Mouse (Mus musculus) heart, adult 8-10 months (tissue): ENCODE data around the gene Shroom4. TPM values are rescaled to one million over a fixed set of nuclear protein-coding genes. Genes with fewer than 3 reads are reported as not detected.

Source experiments
- DNase-seq: peaks from one replicate; pipeline ENCODE4 v3.0.0; 2022; ENCODE audit warnings: low spot score
- total RNA-seq, 4 experiments: library from RNA; stranded (reverse); gene quantifications; 2 replicates each; pipeline ENCODE4 v1.2.4; 2022

The Shroom4 gene
- total RNA-seq, 4 experiments from 2014 or later, result 11.9 to 17.4 (median 14.1) TPM

GRCm38 (mm10) chrX:6495456-6495855 is 95.8 kb downstream of the Shroom4 start:
- no peak for DNase-seq

DNA sequence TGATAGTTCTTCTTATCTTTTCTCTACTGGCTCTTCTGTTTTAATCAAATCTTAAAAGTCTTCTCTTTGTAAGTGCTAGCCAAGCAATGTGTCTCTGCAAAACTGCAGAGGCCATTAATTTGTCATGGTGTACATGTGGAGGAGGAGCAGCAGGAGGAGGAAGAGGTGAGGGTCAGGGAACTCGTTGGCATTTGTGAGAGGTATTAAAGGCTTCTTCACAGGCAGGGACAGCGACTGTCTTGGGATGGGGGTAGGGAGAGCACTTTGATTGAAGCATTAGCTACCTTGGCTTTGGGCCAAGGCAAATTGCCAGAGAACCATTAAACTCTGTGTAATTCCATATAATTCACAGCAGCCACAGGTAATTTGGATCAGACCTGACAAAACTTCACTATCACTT is 96.7 kb downstream of the Shroom4 start:
- no peak for DNase-seq

DNA sequence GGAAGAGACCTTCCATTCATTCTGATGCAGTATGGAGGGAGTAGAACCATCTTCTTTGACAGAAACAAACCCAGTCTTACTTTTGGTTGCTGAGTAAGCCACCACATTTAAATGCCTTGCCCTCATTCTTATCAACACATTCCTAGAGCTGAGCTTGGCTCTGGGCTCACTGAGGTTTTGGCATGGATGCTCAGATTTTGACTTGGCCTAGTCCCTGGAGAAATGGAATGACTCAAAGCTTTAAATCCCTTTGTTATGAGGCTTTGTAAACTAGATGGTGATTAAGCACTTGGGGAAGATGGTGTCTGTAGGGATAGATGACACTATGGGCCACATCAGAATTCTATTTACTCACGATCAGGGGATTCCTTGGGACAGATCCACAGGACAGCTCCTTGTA is 102.2 kb downstream of the Shroom4 start:
- DNase-seq, result peak; percentile 11

GRCm38 (mm10) chrX:6517217-6517616 is 117.6 kb downstream of the Shroom4 start:
- DNase-seq, result no peak

- no peak for DNase-seq
Measured at GRCm38 (mm10) chrX:6518421-6518820, 118.8 kb downstream of the Shroom4 start.

GRCm38 (mm10) chrX:6522935-6523334 is 123.3 kb downstream of the Shroom4 start:
- DNase-seq, result peak; percentile 16

GRCm38 (mm10) chrX:6536636-6537035 is 137.0 kb downstream of the Shroom4 start:
- DNase-seq, result peak; percentile 21

DNA sequence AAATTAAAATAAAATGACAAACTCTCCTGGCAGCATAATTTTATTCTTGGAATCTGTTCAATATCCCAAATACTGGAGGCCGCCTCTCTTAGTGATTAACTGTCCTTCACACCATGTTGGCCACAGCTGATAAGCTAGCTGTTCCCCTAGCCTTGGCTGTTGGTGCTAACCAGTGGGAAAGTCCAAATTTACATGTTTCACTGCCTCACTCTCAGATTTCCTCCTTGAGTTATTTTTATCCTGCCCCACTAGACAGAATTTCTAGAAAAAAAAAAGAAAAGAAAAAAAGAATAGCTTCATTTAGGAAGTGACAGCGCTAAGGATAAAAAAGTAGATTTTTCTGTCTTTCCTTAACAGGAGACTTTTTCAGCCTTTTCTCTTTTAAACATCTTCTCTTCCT is 138.0 kb downstream of the Shroom4 start:
- peak; percentile 28 for DNase-seq

- DNase-seq, result no peak
Measured at GRCm38 (mm10) chrX:6565066-6565465, 165.4 kb downstream of the Shroom4 start.

DNA sequence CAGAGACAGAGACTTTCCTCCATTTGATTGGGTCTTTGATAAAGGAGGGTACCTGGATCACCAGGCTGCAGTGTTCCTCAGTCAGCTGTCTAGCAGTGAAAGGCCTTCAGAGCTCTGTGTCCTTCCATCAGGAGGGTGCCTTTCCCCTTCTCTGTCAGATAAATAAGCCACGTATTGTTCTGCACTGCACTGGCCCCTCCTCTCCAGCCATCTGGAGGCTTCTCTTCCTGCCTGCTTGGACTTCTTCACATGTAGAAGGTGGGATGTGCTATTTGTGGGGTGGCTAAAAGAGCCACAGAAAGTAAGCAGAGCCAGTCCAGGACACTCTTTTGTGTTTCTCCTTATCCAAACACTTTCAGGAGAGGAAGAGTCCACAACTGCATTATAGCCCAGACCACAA is 174.9 kb downstream of the Shroom4 start:
- no peak for DNase-seq

- peak; percentile 66 for DNase-seq
Measured at GRCm38 (mm10) chrX:6577001-6577400, 177.3 kb downstream of the Shroom4 start.

- DNase-seq, result no peak
Measured at GRCm38 (mm10) chrX:6580671-6581070, 181.0 kb downstream of the Shroom4 start.

GRCm38 (mm10) chrX:6581181-6581580 is 181.5 kb downstream of the Shroom4 start:
- peak; percentile 26 for DNase-seq

GRCm38 (mm10) chrX:6582646-6583045 is 183.0 kb downstream of the Shroom4 start:
- no peak for DNase-seq

DNA sequence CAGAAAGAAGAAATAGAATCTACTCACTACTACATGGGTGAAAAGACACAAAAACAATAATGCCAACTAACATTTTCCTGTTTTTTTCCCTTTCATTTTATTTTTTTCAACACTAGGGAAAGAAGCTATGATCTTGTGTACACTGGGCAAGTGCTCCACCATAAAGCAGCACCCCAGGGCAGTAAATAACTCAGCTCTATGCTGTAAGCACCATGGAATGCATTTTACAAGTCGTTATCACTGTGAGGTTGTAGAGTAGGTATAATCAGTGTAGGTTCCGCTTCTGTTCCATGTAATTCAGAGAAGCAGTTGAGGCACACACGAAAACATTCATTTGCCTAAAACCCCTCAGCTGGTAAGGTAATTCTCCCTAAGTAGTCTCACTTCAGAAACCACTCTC is 194.5 kb downstream of the Shroom4 start:
- DNase-seq, result no peak

DNA sequence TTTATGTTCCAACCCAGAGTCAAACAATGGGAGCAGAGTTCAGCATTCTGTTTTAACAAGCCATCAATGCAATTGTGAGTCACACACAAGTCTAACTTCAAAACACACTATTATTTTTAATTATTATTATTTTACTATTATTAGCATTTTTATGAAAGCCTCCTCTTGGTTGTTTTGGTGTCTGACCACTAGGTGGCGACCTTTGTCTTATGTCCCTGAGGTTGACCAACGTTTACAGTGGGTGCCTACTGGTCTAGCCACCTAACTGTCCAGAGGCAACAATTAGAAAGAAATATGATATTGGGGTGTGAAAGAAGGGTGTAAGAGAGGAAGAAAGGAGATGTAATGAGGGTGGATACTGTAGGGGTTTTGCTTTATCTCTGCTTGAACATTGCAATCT is 254.4 kb downstream of the Shroom4 start:
- peak; percentile 3 for DNase-seq

GRCm38 (mm10) chrX:6658820-6659324 is 259.2 kb downstream of the Shroom4 start:
- no peak for DNase-seq

Other genes with a start within 250 kb of the Shroom4 start
- 1 to 10 TPM in 1 of 4 experiments, under 1 TPM in 3; 0.80 to 1.1 (median 0.83) TPM for gene Nudt10, start 226.8 kb upstream of the Shroom4 start, total RNA-seq
- gene Bmp15, start 79.1 kb upstream of the Shroom4 start, total RNA-seq, result not detected